18 mouse cellular contexts compared by ENCODE assay signal in genomic region chr11:64037471-64038125, GRCm38 (mm10). TPM values are rescaled to one million over a fixed set of nuclear protein-coding genes. Genes with fewer than 3 reads are reported as not detected.
A peak's percentile ranks its signal among the peaks of the same experiment; 100 is the strongest.
DNase-seq lines count a peak whose midpoint lies in the region; ATAC-seq and TF ChIP-seq lines count a peak whose summit lies in the region.
"Had no signal": no experiment of that assay in that cellular context is flagged by ENCODE, and none has a peak within 500 bp of the region (broad histone marks: within the 10 kb centered on the region; RNA-seq: fewer than 3 reads in every experiment).

No protein-coding gene starts in this region.

- H3K4me2 ChIP-seq in lung, postnatal 0 days (replicated peaks; ENCODE audit: low read depth, low read length) = no peak overlapping the region
- H3K4me2 ChIP-seq: heart, embryonic 12.5 days; intestine, embryonic 15.5 days; midbrain, embryonic 15.5 days; neural tube, embryonic 12.5 days had no signal

- no peak for TF ChIP-seq CTCF in lung, postnatal 0 days (IDR thresholded peaks at IDR 0.05)

- H3K4me1 ChIP-seq in lung, postnatal 0 days (ENCODE audit: insufficient read depth, low read depth, low read length) = no peaks in the 10 kb centered on the region

- no peak for DNase-seq in lung, postnatal 0 days (ENCODE audit: low spot score)
- no peak for DNase-seq in lung, postnatal 4 days
- peak; percentile 44 for DNase-seq in naive thymus-derived CD4-positive, alpha-beta T cell, adult 2 months (ENCODE audit: low read depth)
- no peak for DNase-seq in layer of hippocampus, adult 9-11 months
- no peak for DNase-seq in right cerebral cortex, postnatal 36 days (ENCODE audit: low spot score in 2 of 2)
- DNase-seq: cerebellum, adult 18-20 months; forebrain, postnatal 0 days; gastrocnemius, postnatal 14 days; kidney, postnatal 10 days; right cerebral cortex, postnatal 4 days; thymus, adult 18-20 months had no signal

- H3K9ac ChIP-seq in lung, postnatal 0 days (replicated peaks; ENCODE audit: low read depth) = no peak overlapping the region
- H3K9ac ChIP-seq: forebrain, postnatal 0 days; heart, embryonic 12.5 days; intestine, embryonic 15.5 days; midbrain, embryonic 15.5 days; neural tube, embryonic 12.5 days had no signal

- H3K9me3 ChIP-seq in lung, postnatal 0 days (ENCODE audit: low read length) = no peaks in the 10 kb centered on the region
- H3K9me3 ChIP-seq: heart, embryonic 12.5 days; hindbrain, embryonic 10.5 days; intestine, embryonic 15.5 days; midbrain, embryonic 15.5 days; neural tube, embryonic 12.5 days had no signal

- no peak for TF ChIP-seq EP300 in lung, postnatal 0 days (IDR thresholded peaks at IDR 0.05)

- no peaks in the 10 kb centered on the region for H3K36me3 ChIP-seq in lung, postnatal 0 days (ENCODE audit: insufficient read depth, low read length)
- H3K36me3 ChIP-seq: heart, embryonic 12.5 days; hindbrain, embryonic 10.5 days; intestine, embryonic 15.5 days; midbrain, embryonic 15.5 days; neural tube, embryonic 12.5 days had no signal

- ATAC-seq in lung, postnatal 0 days = peak; percentile 19; the same call in 1 of the 2 replicates
- peak; percentile 53 for ATAC-seq in activated CD4-positive, CD25-positive, alpha-beta regulatory T cell, adult 4 months
- peak; percentile 35 for ATAC-seq in granulocyte monocyte progenitor cell, adult 5-6 weeks (replicated peaks; ENCODE audit: poor library complexity, severe bottlenecking)
- ATAC-seq: forebrain, postnatal 0 days; intestine, embryonic 15.5 days; midbrain, embryonic 15.5 days had no signal

- H3K27ac ChIP-seq in lung, postnatal 0 days (ENCODE audit: low read length) = no peak overlapping the region
- H3K27ac ChIP-seq: hindbrain, embryonic 10.5 days; intestine, embryonic 15.5 days; midbrain, embryonic 15.5 days; neural tube, embryonic 12.5 days had no signal

- no peaks in the 10 kb centered on the region for H3K27me3 ChIP-seq in lung, postnatal 0 days (replicated peaks; ENCODE audit: insufficient read depth, low read length)
- H3K27me3 ChIP-seq: heart, embryonic 12.5 days; intestine, embryonic 15.5 days; midbrain, embryonic 15.5 days; neural tube, embryonic 12.5 days had no signal

- H3K4me3 ChIP-seq in lung, postnatal 0 days (ENCODE audit: low read depth, low read length) = no peak overlapping the region
- H3K4me3 ChIP-seq: heart, embryonic 12.5 days; hindbrain, embryonic 10.5 days; intestine, embryonic 15.5 days; midbrain, embryonic 15.5 days; neural tube, embryonic 12.5 days had no signal

- 60% methylated on average over 15 of the region's 15 CpGs for WGBS in lung, postnatal 0 days

RNA-seq across cellular contexts. Expression of gene Cox10, which starts 41.7 kb away (rescaled TPM):
- polyA plus RNA-seq in lung, postnatal 0 days (2015; fragmentation: Nextera tagmentation; extraction: Ambion mirVana) = 11.4 and 13.1 TPM in 2 replicates
- 10 to 100 TPM; 15.3 to 22.4 TPM for polyA plus RNA-seq in activated CD4-positive, CD25-positive, alpha-beta regulatory T cell, adult 4 months (2017; shearing (Covaris generic))
- total RNA-seq in granulocyte monocyte progenitor cell, adult 5-6 weeks (2014; fragmentation: Nextera tagmentation) = 18.4 and 22.0 TPM in 2 replicates
- 19.7 and 29.1 TPM in 2 replicates for total RNA-seq in granulocyte monocyte progenitor cell, adult 5-6 weeks (2017)
